Mouse (Mus musculus) adrenal gland, postnatal 14 days (tissue): ENCODE results near the gene Manf. TPM values are rescaled to one million over a fixed set of nuclear protein-coding genes. Genes with fewer than 3 reads are reported as not detected.

Experiments used
- DNase-seq: peaks from one replicate; pipeline ENCODE4 v3.0.0; 2021; ENCODE audit warnings: mixed read lengths
- long read RNA-seq, 2 experiments: library from polyadenylated mRNA; stranded (forward); transcript quantifications; one replicate each; pipeline ENCODE4 v2.0.0; 2021
- total RNA-seq: library from RNA; stranded (reverse); gene quantifications from 2 replicates; pipeline ENCODE4 v1.2.3, GENCODE M21; 2021

The Manf gene
- 207 and 234 TPM in 2 replicates for total RNA-seq
- long read RNA-seq, experiment 1, transcript Manf-202 (4 exons, 2,247 nt): major isoform, 136 of 154 reads
- long read RNA-seq, experiment 1, partial matches to known transcripts: 2 of 154 reads
- long read RNA-seq, experiment 1, other reads (novel, unspliced or antisense): 12 of 154 reads
- long read RNA-seq, experiment 2, transcript Manf-202 (4 exons, 2,247 nt): major isoform, 121 of 144 reads
- long read RNA-seq, experiment 2, partial matches to known transcripts: 0 of 144 reads
- long read RNA-seq, experiment 2, other reads (novel, unspliced or antisense): 21 of 144 reads

- peak; percentile 98 for DNase-seq
Observed at GRCm38 (mm10) chr9:106891829-106892551, at the start of gene Manf. Gene Manf (minus strand): TSS chr9:106891979.

DNA sequence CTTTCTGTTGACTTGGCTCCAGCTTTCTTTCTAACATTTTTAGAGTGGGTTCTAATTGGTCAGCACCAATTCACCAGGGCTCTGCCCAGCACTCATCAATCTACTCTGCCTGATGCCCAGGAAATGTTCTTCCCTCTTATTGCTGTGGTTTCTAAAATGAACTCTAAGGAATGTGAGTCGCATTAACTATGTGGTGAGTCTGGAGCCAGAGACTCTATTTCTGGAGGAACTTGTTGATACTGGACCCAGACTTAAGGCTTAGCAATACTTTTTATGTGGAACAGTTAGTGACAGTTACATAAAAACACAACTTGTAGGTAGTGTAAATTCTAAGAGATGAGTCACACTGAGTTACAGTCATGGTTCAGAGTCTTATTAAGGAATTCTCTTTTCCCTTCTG lies 43.2 kb upstream of the Manf start:
- DNase-seq: no peak

GRCm38 (mm10) chr9:106914878-106915277 lies 23.1 kb upstream of the Manf start:
- DNase-seq: no peak

DNA sequence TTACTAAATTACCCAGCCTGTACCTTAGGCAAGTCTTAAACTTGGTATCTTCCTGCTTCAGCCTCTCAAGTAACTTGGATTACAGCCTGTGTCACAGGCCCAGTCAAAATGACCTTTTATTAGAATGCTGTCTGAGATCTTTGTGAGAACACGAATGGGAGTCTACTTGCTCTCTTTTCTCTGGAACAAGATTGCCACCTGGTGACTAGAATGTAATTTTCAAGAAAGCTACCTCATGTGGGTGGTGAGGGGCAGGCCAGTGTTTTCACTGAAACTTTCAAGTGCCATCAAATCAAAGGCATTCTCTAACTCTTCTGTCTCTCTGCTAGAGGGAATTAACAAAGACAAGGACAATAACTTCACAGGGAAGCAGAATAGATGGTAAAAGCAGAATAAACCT lies 22.0 kb upstream of the Manf start:
- DNase-seq: no peak

DNA sequence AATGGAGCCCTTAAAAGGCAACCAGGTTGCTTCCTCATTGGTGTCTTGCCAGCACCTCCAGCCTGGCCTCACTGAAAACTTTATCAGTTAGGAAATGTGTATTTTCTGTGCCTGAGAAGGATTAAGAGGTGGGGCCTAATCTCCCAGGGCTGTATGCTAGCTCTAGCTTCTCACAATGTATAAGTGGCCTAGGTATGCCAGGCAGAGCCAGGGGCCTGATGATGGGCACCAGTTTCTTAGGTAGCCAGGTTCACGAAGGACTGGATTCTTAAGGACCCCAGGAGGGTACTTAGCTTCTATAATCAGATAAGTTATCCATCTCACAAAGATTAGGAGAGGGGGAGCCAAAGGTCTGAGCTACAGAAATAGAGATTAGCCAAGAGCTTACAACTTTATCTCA lies 19.8 kb upstream of the Manf start:
- DNase-seq: no peak

- no peak for DNase-seq
Observed at GRCm38 (mm10) chr9:106908715-106909114, 16.9 kb upstream of the Manf start.

DNA sequence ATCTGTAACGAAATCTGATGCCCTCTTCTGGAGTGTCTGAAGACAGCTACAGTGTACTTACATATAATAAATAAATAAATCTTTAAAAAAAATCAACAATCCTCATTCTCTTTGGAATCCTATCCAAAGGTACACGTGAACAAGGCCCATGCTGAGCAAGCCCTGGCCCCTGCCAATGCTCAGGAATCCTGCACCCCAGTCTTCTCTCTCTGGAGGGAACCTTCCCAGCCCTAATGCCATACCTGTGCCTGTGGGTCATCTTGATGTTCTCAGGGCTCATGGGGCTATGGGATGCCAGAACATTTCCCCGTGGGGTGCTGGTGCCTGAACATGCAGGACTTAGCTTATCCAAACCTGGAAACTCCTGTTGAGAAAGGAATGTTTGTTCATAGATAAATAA lies 16.4 kb upstream of the Manf start:
- DNase-seq: no peak

DNA sequence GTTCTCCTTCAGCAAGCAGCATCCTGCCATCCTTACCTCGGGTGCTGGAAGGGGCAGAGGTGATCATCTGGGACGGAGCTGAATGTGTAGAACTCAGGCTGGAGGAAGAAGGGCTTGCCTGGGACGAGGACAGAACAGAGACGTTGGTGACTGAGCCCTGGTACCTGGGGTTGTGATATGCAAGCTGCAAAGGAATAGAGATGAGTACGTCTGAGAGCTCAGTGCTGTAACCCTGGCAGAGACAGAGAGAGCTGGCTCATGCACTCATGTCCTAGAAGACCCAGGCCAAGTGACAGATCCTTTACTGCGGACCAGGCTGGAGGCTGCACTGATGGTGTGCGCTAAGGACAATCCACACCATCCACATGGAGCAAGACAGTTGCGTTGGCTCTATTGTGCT lies 14.8 kb upstream of the Manf start:
- no peak for DNase-seq

- DNase-seq: peak; percentile 71
Observed at GRCm38 (mm10) chr9:106903791-106904134, 12.0 kb upstream of the Manf start.

GRCm38 (mm10) chr9:106903099-106903790 lies 11.5 kb upstream of the Manf start:
- DNase-seq: no peak

DNA sequence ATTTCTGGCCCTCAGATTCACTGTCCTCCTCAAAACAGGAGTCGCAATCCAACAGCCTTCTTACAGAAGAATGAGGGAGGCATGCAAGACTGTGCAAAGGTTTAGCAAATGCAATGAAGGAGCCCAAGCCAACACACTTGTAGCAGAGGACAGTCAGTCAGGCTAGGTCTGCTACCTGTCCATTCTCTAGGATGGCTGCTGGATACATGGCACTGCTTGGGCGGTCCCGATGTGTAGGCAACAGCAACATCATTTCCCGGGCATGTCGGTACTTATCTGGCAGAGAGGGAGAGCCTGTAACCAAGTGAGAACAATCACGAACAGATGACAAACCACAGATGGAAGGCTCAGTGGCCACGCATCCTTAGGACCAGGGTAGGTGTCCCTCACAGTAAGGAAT lies 9.8 kb upstream of the Manf start:
- no peak for DNase-seq

DNA sequence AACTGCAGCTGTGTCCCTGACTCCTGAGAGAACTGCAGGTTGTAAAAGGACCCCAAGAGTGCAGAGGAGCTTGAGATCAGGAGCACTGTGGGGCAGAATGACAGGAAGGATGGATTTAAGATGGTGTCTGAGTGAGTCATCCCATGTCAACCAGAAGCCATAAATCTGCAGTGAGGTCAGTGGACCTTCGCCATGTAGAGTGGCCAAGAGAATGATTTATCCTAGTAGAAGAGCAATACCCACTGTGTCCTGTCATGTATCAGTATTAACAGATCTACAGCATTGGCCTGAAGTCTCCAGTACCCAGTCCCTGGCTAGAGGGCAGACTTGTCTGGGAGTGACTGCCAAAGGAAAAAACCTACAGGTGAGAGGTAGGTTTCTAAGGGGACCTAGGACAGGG lies 7.1 kb upstream of the Manf start:
- DNase-seq: peak; percentile 43

GRCm38 (mm10) chr9:106893327-106893726 lies 1.5 kb upstream of the Manf start:
- no peak for DNase-seq

DNA sequence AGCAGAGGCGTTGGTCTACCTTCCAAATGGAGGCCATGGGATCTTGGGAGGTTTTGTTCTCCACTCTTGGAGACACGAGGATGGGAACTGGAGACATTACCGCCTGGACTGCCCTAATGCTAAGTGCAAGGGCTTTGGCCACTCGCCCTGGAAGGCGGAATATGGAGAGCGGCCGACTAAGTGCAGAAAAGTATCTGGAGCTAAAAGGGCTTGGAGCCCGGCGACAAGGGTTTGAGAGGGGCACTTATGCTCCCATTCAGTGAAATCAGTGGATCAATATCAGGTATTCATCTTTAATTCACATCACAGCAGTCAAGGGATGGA lies 735 bp upstream of the Manf start:
- no peak for DNase-seq

DNA sequence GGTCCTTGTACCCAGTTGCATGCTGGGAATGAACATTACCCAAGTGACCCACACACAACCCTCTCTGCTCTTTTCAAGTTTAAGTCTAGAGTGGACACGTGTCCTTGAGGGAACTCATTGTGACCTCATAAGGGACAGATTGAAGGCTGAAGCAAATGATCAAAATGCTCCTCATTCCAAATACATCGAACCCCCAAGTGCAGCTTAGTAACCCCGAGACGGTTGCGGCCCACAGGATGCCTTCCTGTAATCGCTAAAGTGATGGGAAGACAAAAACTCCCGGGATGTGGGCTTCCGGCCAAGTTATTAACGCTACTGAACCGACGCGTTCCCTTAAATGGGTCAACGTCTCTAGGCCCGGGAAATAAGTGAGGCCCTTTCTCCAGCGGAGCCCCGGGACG lies 438 bp downstream of the Manf start:
- DNase-seq: no peak

DNA sequence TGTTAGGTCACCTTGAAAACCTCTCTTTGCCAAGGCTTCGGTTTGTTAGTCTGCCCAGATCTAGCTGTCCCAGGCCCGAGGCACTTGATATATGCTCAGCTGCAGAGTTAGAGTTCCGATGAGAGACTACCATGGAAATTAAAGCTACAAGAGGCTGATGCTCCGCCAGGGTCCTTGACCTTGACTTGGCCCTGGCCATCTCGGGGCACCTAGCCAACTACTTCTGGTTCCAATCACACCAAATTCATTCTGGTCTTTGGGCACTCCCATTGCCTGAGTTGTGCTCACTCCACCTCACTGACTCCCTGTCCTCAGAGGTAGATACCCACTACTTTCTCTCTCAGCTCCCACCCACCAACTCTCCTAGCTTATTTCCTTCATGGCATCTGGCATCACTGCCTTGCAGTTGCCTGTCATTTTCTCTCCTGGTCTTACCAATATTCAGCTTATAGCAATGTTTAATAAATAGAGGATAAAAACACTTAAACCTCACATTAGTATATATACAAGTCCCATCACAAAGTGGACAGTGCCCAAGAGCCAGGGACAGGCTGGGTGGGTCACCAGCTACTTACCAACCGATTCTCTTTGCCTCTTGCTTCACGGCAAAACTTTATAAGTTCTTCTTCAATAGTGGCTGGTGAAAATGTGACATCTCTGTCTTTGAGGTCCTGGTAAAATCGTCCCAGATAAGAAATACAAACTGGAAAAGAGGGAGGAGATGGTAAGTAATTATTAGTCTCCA lies 1.1 kb downstream of the Manf start:
- peak; percentile 82 for DNase-seq

- no peak for DNase-seq
Observed at GRCm38 (mm10) chr9:106889321-106889720, 2.5 kb downstream of the Manf start.

DNA sequence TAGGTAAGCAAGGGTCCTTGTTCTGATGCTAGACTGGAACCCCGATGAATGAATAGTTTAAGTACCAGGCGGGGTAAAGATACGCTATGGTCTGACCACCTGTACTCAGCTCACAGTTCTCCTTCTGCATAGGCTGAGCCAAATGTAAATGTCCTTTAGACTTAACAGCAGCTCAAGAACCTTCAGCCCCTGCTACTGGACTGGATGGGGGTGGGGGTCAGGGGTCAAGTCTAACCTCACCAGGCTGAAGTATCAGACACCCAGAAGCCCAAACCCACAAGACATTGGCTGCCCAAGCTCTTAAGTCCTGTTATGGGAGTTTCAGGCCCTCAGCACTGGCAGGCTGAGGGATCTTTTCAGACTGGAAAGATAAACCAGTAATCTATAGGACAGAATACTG lies 3.4 kb downstream of the Manf start:
- DNase-seq: no peak

GRCm38 (mm10) chr9:106886828-106887702 lies 4.7 kb downstream of the Manf start, which contains the start of gene Rbm15b:
Gene Rbm15b (minus strand): TSS chr9:106887428.
- peak; percentile 99 for DNase-seq

GRCm38 (mm10) chr9:106885901-106886731 lies 5.7 kb downstream of the Manf start:
- peak; percentile 71 for DNase-seq
